Mouse (Mus musculus) kidney, postnatal 10 days (tissue): ENCODE data around the gene Ccdc154.
"Not testable (repeated sequence)": the region's sequence is repeated elsewhere in the genome, so short reads cannot be mapped to it uniquely, and the experiment has no call there.

Source experiments
- DNase-seq: peaks from one replicate; pipeline ENCODE4 v3.0.0; 2021; ENCODE audit warnings: mixed read lengths

Ccdc154 gene

DNA sequence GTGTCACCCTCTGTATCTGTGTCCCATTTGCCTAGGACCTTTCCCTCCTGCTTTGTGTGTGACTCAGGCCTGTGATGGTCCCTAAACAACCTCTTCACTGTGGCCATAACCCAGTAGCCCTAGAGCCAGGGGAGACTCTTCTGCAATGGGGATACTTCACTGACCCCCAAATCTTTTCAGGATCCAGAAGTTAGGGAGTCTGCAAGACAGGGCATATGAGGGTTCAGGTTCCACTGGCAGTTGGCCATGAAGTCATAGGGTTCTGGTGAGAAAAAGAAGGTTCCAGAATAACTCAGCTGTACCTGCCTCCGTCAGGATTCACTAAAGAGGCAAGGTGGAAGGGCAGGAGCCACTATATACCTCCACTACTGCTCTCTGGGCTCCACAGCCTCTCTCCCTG is at the start of gene Ccdc154:
Gene Ccdc154 (plus strand): TSS at position 301 of the 400 bp plus-strand sequence.
- DNase-seq, result no peak

- peak; percentile 61 for DNase-seq
These were observed 47.2 kb upstream of the Ccdc154 start for GRCm38 (mm10) chr17:25114908-25115645.

- peak; percentile 96 for DNase-seq
These were observed 46.4 kb upstream of the Ccdc154 start, which contains the start of gene Telo2 for GRCm38 (mm10) chr17:25115664-25116432. TSS of gene Telo2 (minus strand) at chr17:25115967.

DNA sequence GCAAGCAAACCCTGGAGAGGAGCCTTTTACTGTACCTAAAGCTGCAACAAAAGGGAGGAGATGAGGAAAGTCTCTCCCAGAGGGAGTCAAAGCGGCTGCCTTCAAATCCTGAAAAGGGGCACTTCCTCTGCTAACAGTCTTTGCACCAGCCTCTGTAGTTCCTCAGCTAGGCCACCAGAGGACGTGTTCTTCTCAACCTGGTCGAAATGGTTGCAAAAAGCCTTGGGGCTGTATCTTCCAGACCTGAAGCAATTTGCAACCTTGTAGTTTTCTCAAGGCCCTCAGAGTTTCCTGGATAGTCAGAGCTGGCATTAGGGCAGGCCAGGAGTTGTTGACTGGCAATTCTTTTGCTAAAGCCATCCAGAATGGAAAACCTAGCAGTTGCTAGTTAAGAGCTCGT is 45.0 kb upstream of the Ccdc154 start:
- DNase-seq, result no peak

DNA sequence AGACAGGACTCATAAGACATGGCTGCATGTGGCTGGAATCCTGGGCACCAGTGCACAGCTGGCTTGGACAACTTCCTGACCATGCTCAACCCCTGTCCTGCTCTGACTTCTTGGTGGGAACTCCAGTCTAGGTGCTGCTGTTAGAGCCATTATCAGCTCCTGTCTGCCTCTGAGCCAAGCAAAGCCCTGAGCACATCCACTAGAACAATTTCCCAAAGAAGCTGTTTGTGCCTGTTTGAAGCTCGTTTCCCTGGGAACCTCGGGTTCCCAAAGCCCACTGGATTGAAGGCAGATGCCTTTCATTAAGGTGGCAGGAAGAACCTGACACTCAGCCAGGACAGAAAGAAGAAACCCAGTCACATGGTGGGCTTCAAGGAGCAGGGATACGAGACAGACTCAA is 41.9 kb upstream of the Ccdc154 start, which contains the start of gene Ptx4:
Gene Ptx4 (plus strand): TSS at position 355 of the 400 bp plus-strand sequence.
- DNase-seq, result no peak

DNA sequence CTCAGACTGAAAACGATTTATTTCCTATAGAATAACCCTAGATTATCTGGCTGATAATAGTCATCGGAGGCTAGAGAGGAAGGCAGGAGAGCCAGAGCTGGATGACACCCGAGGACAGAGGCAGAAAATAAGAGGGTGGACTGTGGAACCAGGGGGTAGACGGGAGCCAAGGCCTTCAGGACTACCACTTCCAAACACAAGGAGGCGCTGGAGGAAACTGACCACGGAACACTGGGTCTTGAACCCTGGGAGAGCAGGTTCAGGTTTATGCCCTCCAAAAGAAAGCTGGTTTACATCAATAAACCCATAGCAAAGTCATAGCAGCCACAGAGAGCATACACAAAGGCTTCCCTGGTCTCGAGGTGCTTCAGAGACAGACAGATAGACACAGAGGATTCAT is 38.3 kb upstream of the Ccdc154 start:
- no peak for DNase-seq

GRCm38 (mm10) chr17:25125442-25126060 is 36.7 kb upstream of the Ccdc154 start:
- DNase-seq, result not testable (repeated sequence)

- no peak for DNase-seq
These were observed 35.2 kb upstream of the Ccdc154 start for GRCm38 (mm10) chr17:25127079-25127478.

DNA sequence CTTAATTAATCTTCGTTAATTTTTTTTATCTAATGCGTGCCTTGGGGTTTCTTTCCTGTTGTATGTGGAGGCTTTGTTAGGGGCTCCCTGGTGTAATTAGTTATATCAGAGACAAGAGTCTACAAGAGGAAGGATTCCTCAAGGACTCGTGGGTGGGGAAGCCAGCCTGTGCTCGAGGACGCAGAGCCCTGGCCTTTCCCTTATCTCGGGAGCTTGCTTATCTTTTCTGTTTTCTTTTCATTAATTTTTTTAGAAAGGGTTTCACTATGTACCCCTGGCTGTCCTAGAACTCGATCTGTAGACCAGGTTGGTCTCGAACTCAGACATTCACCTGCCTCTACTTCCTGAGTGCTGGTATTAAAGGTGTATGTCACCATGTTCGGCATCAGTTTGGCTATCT is 34.6 kb upstream of the Ccdc154 start:
- no peak for DNase-seq

- DNase-seq, result no peak
These were observed 32.2 kb upstream of the Ccdc154 start for GRCm38 (mm10) chr17:25130060-25130459.

- DNase-seq, result peak; percentile 97
These were observed 29.0 kb upstream of the Ccdc154 start, which contains the start of gene Clcn7 for GRCm38 (mm10) chr17:25133275-25133698. TSS of gene Clcn7 (plus strand) at chr17:25133391.

- no peak for DNase-seq
These were observed 26.6 kb upstream of the Ccdc154 start for GRCm38 (mm10) chr17:25135622-25136021.

DNA sequence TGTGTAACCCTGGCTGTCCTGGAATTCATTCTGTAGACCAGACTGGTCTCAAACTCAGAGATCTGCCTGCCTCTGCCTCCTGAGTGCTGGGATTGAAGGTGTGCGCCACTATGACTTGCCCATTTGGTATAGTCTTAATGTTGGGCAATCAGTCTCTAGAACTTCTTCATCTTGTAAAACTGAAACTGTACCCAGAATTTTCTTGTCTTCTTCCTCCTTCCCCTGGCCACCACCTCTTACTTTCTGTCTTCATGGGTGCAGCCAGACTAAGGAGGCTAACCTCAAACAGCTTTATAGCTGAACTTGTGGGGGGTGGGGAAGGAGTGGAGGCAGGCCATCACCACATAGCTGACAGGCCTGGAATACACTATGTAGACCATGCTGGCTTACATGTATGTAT is 23.5 kb upstream of the Ccdc154 start:
- no peak for DNase-seq

DNA sequence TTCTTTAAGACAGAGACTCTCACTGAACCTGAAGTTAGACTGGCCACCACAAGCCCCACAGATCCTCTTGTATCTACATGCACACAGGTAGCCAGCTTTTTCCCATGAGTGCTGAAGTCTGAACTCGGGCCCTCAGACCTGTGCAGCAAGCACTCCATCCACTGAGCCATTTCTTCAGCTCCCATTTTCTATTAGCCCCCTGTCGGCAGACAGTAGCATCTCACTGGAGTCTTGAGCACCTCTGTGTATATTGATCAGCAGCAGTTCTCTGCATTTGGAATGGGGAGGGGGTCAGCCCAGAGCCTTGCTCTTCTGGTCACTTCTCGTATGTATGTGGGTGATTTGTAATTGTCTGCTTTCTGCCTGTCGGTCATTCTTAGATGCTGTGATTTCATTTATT is 22.3 kb upstream of the Ccdc154 start:
- DNase-seq, result no peak

- no peak for DNase-seq
These were observed 1.1 kb downstream of the Ccdc154 start for GRCm38 (mm10) chr17:25163387-25163786.

DNA sequence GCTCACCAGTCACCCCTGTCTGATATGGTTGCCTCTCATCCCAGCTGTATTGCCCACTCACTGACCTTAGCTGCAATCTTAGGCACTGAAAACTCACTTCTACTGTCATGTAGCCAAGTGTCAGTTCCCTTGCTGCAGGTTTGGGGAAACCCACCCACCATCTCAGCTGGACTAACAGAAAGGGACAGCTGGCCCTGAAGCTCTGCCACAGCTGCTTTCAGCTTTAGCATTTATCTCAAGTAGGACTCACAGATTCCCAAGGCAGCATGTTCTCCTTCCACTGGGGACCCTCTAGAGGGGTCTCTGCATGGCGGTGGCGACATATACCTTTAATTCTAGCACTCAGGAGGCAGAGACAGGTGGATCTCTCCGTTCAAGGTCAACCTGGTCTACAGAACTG is 2.5 kb downstream of the Ccdc154 start:
- no peak for DNase-seq

DNA sequence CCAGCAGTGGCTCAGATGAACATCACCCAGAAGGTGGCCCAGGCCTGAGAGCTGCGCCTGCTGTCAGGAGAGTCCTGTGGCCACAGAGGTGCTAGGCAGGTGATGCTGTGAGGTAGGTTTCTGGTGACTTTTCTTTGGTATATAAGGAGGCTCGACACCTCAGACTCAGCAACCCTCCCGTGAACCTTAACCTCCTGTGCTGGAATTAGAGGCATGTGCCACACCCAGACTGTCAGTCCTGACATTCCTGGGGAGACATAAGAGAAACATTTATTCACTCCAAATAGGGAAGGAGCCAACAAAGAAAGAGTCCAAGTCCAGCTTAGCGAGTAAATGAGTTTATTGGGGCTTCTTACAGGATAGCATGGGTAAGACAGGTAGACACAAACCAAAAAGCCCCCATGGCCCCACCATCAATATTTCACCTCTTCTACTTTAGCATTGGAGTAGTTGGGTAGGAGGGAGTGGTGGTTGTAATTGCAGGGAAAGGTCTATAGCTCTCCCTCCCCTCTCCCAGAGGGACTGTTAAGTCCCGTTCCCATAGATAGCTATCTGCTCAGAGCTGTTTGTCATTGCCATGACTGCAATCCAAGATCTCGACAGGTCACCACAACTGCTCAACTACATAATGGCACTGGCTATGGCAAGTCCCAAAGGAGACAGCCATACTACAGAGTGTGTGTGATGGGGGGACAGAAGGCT is 3.9 kb downstream of the Ccdc154 start:
- DNase-seq, result no peak

GRCm38 (mm10) chr17:25169706-25170105 is 7.4 kb downstream of the Ccdc154 start:
- no peak for DNase-seq

DNA sequence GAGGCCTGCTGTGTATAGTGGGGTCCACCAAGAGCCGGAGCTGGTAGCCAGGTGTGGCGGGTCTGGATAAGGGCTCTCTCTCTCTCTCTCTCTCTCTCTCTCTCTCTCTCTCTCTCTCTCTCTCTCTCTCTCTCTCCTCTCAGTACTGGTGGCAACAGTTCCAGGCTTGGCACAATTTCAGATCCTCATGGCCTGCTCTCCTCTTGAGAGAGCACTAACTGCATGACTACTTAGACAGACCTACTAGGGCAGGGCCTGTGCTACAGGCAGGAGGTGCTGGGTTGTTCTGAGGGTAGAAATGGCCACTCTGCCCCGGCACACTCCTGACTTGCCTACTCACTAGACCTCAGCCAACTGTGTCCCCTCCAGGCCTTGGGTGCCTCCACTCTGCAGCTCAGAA is 10.3 kb downstream of the Ccdc154 start:
- DNase-seq, result no peak

- DNase-seq, result no peak
These were observed 13.2 kb downstream of the Ccdc154 start, which contains the start of gene Gm38655 for GRCm38 (mm10) chr17:25175411-25175810. TSS of gene Gm38655 (minus strand) at chr17:25175471.

DNA sequence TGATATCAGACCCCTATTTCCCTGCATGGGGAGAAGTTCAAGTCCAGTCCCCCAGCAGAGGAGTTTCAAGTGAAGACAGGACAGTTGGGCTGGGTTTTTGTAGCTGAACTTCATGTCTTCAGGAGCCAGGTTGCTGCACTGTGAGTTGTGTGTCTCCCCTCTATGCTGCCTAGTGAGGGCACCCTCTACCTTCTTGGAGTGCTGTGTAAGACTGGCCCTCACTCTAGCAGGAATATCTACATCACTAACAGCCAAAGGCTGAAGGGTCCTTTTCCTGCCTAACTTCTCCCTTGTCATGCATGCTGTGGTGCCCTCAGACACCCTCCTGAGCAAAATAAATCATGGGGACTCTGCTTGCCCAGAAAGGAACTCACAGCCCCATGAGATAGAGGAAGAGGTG is 21.0 kb downstream of the Ccdc154 start:
- no peak for DNase-seq

- DNase-seq, result peak; percentile 99
These were observed 21.9 kb downstream of the Ccdc154 start, which contains the start of gene BC003965 for GRCm38 (mm10) chr17:25184129-25184691. TSS of gene BC003965 (plus strand) at chr17:25184554.
